Mouse (Mus musculus) limb, embryonic 12.5 days (tissue): Measurements from ENCODE around the gene Hhat. TPM values are rescaled to one million over a fixed set of nuclear protein-coding genes. Genes with fewer than 3 reads are reported as not detected.
A peak's percentile ranks its signal among the peaks of the same experiment; 100 is the strongest.

ENCODE experiments used
- ATAC-seq: fragments of 200-750 bp; cut with Nextera tagmentation; 2 replicates; pipeline ENCODE4 v1.8.0; 2017; ENCODE audit warnings: low read depth, moderate TSS enrichment; ENCODE audit not compliant: insufficient number of reproducible peaks, insufficient read depth, low FRiP score, low TSS enrichment
- H3K27ac ChIP-seq: fragments of 300-500 bp; sonication (generic); 2 replicates; pipeline ENCODE4 v1.5.1; 2016; ENCODE audit warnings: mild to moderate bottlenecking, moderate library complexity
- H3K27me3 ChIP-seq: fragments of 300-500 bp; sonication (generic); 2 replicates; pipeline ENCODE4 v1.6.1; 2016; ENCODE audit warnings: mild to moderate bottlenecking, moderate library complexity
- H3K36me3 ChIP-seq: fragments of 300-500 bp; sonication (generic); 2 replicates; pipeline ENCODE4 v1.6.1; 2016; ENCODE audit warnings: mild to moderate bottlenecking, moderate library complexity
- H3K4me1 ChIP-seq: fragments of 300-500 bp; sonication (generic); replicated peaks from 2 replicates; pipeline ENCODE4 v1.6.1; 2016
- H3K4me2 ChIP-seq: fragments of 300-500 bp; sonication (generic); 2 replicates; pipeline ENCODE4 v1.6.1; 2016; ENCODE audit warnings: mild to moderate bottlenecking, moderate library complexity
- H3K4me3 ChIP-seq: fragments of 300-500 bp; sonication (generic); replicated peaks from 2 replicates; pipeline ENCODE4 v1.5.1; 2016; ENCODE audit warnings: mild to moderate bottlenecking
- H3K9ac ChIP-seq: fragments of 300-500 bp; sonication (generic); replicated peaks from 2 replicates; pipeline ENCODE4 v1.6.1; 2016; ENCODE audit warnings: mild to moderate bottlenecking, moderate library complexity
- H3K9me3 ChIP-seq: fragments of 300-500 bp; sonication (generic); 2 replicates; pipeline ENCODE4 v1.6.1; 2016; ENCODE audit warnings: mild to moderate bottlenecking, moderate library complexity
- WGBS: fragments of 180-500 bp; shearing (Covaris S2); methylation state at CpG from one replicate; pipeline ENCODE4 v1.1.7; 2016; 5-methylcytosine and 5-hydroxymethylcytosine counted together
- polyA plus RNA-seq: library from polyadenylated mRNA; unstranded; fragments of >200 nt; fragmentation: Nextera tagmentation; extraction: Ambion mirVana; gene quantifications from 2 replicates; pipeline ENCODE4 v1.2.1, GENCODE M21; 2016

Hhat gene
- polyA plus RNA-seq, 1 experiment from 2014 or later: 12.0 TPM

DNA sequence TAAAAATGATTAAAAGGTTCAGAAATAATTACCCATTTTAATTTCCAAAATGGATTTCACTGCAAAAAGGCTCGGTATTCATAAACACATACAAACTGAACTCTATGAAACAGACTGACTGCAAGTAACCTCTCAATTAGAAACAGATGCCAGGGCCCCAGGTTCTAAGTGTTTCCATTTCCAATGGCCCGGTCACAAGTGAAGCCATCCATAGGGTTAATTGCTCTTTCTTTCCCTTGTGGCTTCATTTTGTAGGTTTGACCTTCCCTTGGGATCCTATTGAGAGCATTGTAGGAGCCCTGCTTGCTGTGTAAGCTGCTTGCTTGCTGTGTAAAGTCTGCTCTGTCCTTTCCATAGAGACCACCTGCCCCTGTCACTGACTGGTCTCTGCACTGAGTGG lies 123.7 kb downstream of the Hhat start:
- Histone ChIP-seq H3K4me3 (no peak overlapping the region), H3K4me1 (peaks cover 40% of the 10 kb centered on the region), H3K27ac (peak overlapping the region; percentile 77), H3K9ac (no peak overlapping the region), H3K9me3 (no peaks in the 10 kb centered on the region), H3K4me2 (no peak overlapping the region), H3K27me3 (no peaks in the 10 kb centered on the region), H3K36me3 (no peaks in the 10 kb centered on the region)
- WGBS: 11% methylated on average over 2 of the region's 2 CpGs
- no peak; the same call in 1 of the 2 replicates for ATAC-seq

DNA sequence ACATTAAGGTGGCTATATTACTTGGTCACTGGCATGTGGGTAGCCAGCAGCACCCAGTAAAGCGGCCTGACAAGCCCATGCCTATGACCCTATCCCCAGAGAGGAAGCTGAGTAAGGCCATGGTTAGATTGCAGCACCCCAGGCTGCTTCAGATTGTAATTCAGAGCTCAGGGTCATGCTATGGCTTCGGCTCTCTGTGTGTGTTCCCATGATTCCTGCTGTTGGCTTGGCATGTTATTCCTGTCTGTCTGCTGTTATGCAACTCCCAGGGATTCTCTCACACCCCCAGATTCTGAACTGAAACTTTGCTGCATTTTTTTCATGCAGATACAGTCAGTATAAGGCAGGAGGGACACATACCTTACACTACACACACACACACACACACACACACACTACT lies 128.9 kb downstream of the Hhat start:
- no peak overlapping the region for H3K4me3 ChIP-seq

DNA sequence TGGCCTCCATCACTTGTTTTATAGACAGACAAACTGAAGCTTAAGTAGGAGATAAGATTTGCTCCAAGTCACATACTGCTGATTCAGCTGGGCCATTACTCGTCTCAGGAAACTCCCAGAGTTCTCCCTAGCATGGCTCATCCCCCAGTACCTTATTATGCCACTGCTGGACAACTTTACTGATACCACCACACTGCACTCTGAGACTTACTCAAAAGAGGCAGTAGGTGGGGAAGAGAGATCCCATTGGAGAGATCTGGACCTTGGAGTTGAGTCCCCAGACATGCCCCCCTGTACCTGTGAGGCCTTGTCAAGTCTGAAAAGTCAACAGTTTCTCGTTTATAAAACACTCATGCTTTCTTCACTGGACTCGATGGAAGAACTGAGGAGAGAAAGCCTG lies 131.8 kb downstream of the Hhat start:
- 68% methylated on average over 3 of the region's 3 CpGs for WGBS
- no peak overlapping the region for H3K4me3 ChIP-seq

More for the DNA sequence above, 128.9 kb downstream of the Hhat start:
- 65% methylated on average over 2 of the region's 2 CpGs for WGBS
- no peak overlapping the region for H3K9ac ChIP-seq
- H3K4me1 ChIP-seq: peaks cover 17% of the 10 kb centered on the region
- H3K9me3 ChIP-seq: no peaks in the 10 kb centered on the region
- H3K4me2 ChIP-seq: no peak overlapping the region
- no peak overlapping the region for H3K27ac ChIP-seq
- H3K27me3 ChIP-seq: no peaks in the 10 kb centered on the region
- H3K36me3 ChIP-seq: no peaks in the 10 kb centered on the region
- ATAC-seq: no peak

DNA sequence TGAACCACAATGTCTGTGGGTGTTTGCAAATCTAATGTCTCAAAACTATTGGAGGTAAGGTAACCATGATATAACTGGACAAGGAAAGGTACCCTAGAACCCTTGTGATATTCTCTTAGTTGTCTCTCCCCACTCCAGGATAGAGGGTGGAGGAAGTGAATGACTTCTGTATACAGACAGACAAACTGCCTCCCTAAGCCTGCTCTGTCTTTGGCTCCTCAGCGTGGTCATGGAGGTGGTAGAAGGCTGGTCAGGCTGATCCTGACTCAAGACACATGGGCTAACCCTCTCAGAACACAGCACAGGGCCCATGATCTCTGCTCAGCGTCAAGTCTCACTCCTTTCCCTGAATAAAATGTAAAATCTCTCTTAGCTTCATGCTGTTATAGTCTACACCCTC lies 149.2 kb downstream of the Hhat start:
- Histone ChIP-seq H3K4me2 (no peak overlapping the region), H3K27ac (no peak overlapping the region), H3K9ac (no peak overlapping the region), H3K9me3 (no peaks in the 10 kb centered on the region), H3K4me3 (no peak overlapping the region), H3K4me1 (no peaks in the 10 kb centered on the region), H3K27me3 (no peaks in the 10 kb centered on the region), H3K36me3 (no peaks in the 10 kb centered on the region)
- no peak for ATAC-seq
- 82% methylated on average over 2 of the region's 2 CpGs for WGBS

More for the DNA sequence above, 131.8 kb downstream of the Hhat start:
- Histone ChIP-seq H3K27ac (no peak overlapping the region), H3K4me1 (peaks cover 12% of the 10 kb centered on the region; the same call in 1 of the 2 replicates), H3K9ac (no peak overlapping the region), H3K27me3 (no peaks in the 10 kb centered on the region), H3K36me3 (no peaks in the 10 kb centered on the region), H3K4me2 (no peak overlapping the region), H3K9me3 (0 out of 2 replicates have a peak, but pooled peaks cover 3% of the 10 kb centered on the region)
- ATAC-seq: no peak

DNA sequence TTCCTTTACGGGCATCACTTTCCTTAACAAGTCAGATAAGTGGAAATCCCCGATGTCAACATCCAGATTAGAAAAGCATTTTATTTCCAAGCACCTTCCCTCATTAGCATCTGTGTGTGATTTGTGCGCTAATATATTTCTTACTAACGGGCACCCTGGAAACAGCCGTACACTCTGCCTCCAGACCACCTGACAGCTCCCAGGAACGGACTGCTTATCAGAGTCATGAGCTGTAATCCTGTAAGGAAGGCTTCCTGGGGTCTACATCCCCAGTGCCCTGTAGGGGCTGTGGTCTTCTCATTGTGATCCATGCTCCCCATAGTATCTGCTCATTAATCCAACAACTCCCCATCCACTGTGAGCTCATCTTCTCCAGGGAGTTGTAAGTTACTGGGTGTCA lies 157.8 kb downstream of the Hhat start:
- Histone ChIP-seq H3K4me1 (peaks cover 5% of the 10 kb centered on the region; the same call in 1 of the 2 replicates), H3K27ac (no peak overlapping the region), H3K27me3 (no peaks in the 10 kb centered on the region), H3K4me2 (no peak overlapping the region), H3K36me3 (no peaks in the 10 kb centered on the region), H3K4me3 (no peak overlapping the region), H3K9ac (no peak overlapping the region), H3K9me3 (no peaks in the 10 kb centered on the region)
- no peak for ATAC-seq
- WGBS: 32% methylated on average over 6 of the region's 6 CpGs

DNA sequence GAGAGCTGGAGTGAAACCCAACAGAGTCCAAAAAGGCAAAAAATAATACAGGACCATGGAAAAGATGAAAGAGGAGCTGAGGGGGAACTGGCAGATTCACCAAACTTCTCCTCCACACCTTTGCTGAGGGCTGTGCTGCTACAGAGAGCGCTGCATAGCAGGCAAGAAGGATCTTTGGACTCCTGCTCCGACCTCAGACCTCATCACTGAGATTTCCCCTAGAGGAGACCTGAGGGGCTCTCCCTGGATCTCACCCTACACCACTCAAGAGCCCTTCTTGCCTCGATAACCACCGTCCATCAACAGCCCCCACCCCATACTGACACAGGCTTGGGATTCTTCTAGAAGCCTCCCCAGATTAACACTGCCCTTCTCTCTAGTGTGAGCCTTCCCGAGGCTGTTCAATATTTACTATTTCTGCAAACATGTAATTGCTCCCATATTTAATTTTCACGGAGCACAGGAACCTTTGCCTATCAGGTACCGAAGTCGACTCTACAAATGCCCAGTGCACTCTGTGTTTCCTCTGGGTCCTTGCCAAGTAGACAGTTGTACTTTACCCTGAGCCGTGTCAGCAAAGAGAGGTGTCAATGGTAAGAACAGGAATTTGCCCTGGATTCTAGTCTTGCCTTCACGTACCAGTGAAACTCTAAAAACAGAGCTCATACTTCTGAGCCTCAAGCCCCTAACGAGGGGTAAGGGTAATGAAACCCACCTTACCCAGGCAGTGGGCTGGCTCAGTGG lies 158.9 kb downstream of the Hhat start:
- H3K27me3 ChIP-seq: no peaks in the 10 kb centered on the region
- H3K9me3 ChIP-seq: no peaks in the 10 kb centered on the region
- no peak overlapping the region for H3K4me2 ChIP-seq
- peaks cover 5% of the 10 kb centered on the region; the same call in 1 of the 2 replicates for H3K4me1 ChIP-seq
- no peak for ATAC-seq
- WGBS: 77% methylated on average over 11 of the region's 11 CpGs
- H3K9ac ChIP-seq: no peak overlapping the region
- no peaks in the 10 kb centered on the region for H3K36me3 ChIP-seq
- no peak overlapping the region for H3K4me3 ChIP-seq
- H3K27ac ChIP-seq: no peak overlapping the region

DNA sequence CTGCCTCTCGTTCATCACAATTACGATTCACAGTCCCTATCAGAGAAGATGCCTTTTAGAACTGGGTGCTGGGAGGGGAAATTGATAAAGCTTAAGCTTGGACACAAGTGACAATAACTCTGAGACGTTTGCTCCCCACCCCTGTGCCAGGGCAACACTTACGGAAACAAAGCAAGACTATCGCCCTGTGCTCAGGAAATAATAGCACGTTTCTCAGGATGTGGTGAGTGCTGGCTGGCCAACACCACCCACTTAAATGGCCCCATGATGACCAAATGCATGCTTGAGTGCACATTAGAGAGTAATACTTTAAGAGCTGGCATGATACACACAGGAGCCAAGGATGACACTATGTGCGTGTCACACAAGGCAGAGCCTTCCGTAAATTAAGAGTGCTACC lies 164.1 kb downstream of the Hhat start:
- Histone ChIP-seq H3K36me3 (no peaks in the 10 kb centered on the region), H3K27me3 (no peaks in the 10 kb centered on the region), H3K27ac (no peak overlapping the region), H3K4me1 (0 out of 2 replicates have a peak, but pooled peaks cover 9% of the 10 kb centered on the region), H3K9me3 (no peaks in the 10 kb centered on the region), H3K9ac (no peak overlapping the region), H3K4me3 (no peak overlapping the region), H3K4me2 (no peak overlapping the region)
- ATAC-seq: no peak
- WGBS: 84% methylated on average over 8 of the region's 8 CpGs

DNA sequence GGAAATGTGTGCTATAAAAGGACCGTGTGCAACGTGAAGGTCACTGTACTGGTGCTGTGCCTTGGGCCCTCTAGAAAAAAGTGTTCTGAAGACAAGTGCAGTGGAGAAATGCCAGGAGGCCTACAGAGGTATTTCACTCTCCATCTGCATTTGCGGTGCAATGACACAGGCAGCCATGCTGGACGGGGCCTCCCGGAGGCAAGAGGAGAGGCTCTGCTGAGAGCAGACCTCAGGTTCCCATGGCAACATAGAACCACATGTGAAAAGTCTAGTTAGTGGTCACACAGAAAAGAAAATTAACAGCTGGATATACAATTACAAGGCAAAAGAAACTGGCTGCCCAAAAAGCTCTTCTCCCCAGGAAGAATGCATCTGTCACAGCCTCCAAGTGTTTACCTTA lies 166.6 kb downstream of the Hhat start:
- WGBS: 42% methylated on average over 5 of the region's 5 CpGs
- no peak overlapping the region for H3K9ac ChIP-seq

DNA sequence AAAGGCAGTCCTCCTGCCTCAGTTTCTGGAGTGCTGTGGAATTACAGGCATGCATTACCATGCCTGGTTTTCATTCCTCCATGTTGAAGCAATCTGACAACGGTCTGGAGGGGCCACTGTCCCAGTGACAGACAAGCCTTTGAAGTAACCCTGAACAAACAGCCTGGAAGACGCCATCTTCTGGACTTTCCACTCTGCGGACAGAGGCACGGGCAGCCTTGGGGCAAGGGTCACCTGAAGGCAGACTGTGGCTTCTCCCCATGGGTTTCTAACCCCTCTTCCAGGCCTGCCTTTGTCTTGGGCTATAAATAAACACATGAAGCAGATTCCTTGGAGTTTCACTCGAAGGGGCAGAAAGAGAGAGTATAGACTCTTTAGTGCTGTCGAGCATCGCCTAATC lies 167.5 kb downstream of the Hhat start:
- H3K4me1 ChIP-seq: 0 out of 2 replicates have a peak, but pooled peaks cover 9% of the 10 kb centered on the region
- ATAC-seq: no peak
- no peak overlapping the region for H3K4me3 ChIP-seq
- no peaks in the 10 kb centered on the region for H3K27me3 ChIP-seq
- H3K9ac ChIP-seq: no peak overlapping the region
- no peaks in the 10 kb centered on the region for H3K36me3 ChIP-seq
- no peak overlapping the region for H3K27ac ChIP-seq
- H3K4me2 ChIP-seq: no peak overlapping the region
- WGBS: 25% methylated on average over 7 of the region's 7 CpGs
- H3K9me3 ChIP-seq: no peaks in the 10 kb centered on the region

More for the DNA sequence above, 166.6 kb downstream of the Hhat start:
- Histone ChIP-seq H3K36me3 (no peaks in the 10 kb centered on the region), H3K4me1 (0 out of 2 replicates have a peak, but pooled peaks cover 9% of the 10 kb centered on the region), H3K27me3 (no peaks in the 10 kb centered on the region), H3K4me2 (no peak overlapping the region), H3K27ac (no peak overlapping the region), H3K4me3 (no peak overlapping the region), H3K9me3 (no peaks in the 10 kb centered on the region)
- no peak for ATAC-seq

DNA sequence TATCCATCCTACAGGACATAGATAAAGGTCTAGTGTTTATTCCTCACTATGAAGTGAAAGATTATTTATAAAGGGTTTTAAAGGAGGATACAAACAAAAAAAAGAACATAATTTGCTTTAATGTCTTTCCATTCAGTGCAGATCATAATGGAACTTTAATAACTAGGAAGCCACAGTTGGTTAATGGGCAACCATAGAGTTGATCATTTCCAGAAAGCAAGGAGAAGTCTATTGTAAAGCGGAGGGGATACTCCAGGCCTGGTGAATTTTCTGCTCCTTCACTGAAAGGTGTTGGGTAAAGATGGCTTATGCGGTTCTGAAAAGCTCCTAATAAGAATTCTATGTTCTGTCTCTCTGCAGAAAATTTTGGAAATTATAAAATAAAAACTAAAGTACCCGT lies 169.8 kb downstream of the Hhat start:
- Histone ChIP-seq H3K4me2 (no peak overlapping the region), H3K9me3 (no peaks in the 10 kb centered on the region), H3K4me3 (no peak overlapping the region), H3K27ac (no peak overlapping the region), H3K4me1 (0 out of 2 replicates have a peak, but pooled peaks cover 9% of the 10 kb centered on the region), H3K36me3 (no peaks in the 10 kb centered on the region), H3K9ac (no peak overlapping the region), H3K27me3 (no peaks in the 10 kb centered on the region)
- ATAC-seq: no peak
- WGBS: 87% methylated on average over 3 of the region's 3 CpGs

DNA sequence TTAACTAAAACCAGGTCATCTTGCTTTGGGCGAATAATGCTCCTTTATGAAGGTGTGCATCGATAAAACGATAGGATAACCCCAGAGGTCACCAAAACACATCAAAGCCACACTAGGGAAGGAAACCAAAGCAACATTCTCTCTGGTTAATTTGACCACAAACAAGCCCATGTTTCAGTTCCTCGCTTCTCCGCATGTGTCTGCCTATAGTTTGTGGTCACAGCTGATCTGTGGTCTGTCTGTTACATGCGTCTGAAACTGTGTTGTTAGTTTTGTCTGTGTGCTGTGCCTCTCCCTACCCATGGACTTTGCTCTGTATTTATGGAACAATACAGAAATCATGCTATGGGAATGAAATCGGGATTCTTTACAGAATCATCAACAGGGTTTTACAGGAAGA lies 171.3 kb downstream of the Hhat start:
- Histone ChIP-seq H3K27ac (no peak overlapping the region), H3K4me1 (0 out of 2 replicates have a peak, but pooled peaks cover 8% of the 10 kb centered on the region), H3K4me2 (no peak overlapping the region), H3K36me3 (no peaks in the 10 kb centered on the region), H3K9ac (no peak overlapping the region), H3K4me3 (no peak overlapping the region), H3K27me3 (no peaks in the 10 kb centered on the region), H3K9me3 (no peaks in the 10 kb centered on the region)
- ATAC-seq: no peak
- WGBS: 86% methylated on average over 7 of the region's 7 CpGs

DNA sequence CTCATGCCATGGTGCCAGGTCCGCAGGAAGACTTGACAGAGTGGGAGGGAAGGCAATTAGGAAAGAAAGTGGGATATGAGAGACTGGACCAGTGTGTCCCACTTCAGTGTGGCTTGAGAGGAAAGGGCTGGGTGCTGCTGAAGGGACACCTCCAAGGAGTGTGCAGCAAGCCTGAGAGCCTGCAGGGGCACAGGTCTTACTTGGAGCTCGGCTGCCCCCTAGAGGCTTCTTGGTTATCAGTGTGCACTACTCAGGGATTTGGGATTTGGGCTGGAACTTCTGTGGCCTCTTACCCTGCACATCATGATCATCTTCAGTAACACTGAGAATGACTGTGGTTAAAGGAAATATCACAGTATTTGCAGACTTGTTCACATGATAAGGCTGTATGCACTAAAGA lies 172.6 kb downstream of the Hhat start:
- Histone ChIP-seq H3K9me3 (no peaks in the 10 kb centered on the region), H3K9ac (no peak overlapping the region), H3K4me2 (no peak overlapping the region), H3K27ac (no peak overlapping the region), H3K36me3 (no peaks in the 10 kb centered on the region), H3K27me3 (no peaks in the 10 kb centered on the region), H3K4me1 (no peaks in the 10 kb centered on the region), H3K4me3 (no peak overlapping the region)
- WGBS: 48% methylated on average over 2 of the region's 2 CpGs
- no peak for ATAC-seq
